Mouse (Mus musculus) stomach, embryonic 14.5 days (tissue): ENCODE results near the gene Bpifc. TPM values are rescaled to one million over a fixed set of nuclear protein-coding genes. Genes with fewer than 3 reads are reported as not detected.

ENCODE experiments used
- ATAC-seq: fragments of 200-750 bp; cut with Nextera tagmentation; 2 replicates; pipeline ENCODE4 v1.8.0; 2017; ENCODE audit warnings: low read depth, moderate TSS enrichment; ENCODE audit not compliant: insufficient number of reproducible peaks, insufficient read depth, low FRiP score
- H3K27ac ChIP-seq: fragments of 300-500 bp; sonication (generic); 2 replicates; pipeline ENCODE4 v1.5.1; 2014; ENCODE audit warnings: mild to moderate bottlenecking, low read length, moderate library complexity, mixed read lengths
- H3K27me3 ChIP-seq: fragments of 300-500 bp; sonication (generic); 2 replicates; pipeline ENCODE4 v1.6.1; 2014; ENCODE audit warnings: low read length, control low read depth, mixed read lengths; ENCODE audit not compliant: control insufficient read depth, insufficient read depth
- H3K36me3 ChIP-seq: fragments of 300-500 bp; sonication (generic); 2 replicates; pipeline ENCODE4 v1.6.1; 2014; ENCODE audit warnings: mild to moderate bottlenecking, control low read depth, low read length, moderate library complexity, mixed read lengths; ENCODE audit not compliant: control insufficient read depth, insufficient read depth
- H3K4me1 ChIP-seq: fragments of 300-500 bp; sonication (generic); 2 replicates; pipeline ENCODE4 v1.6.1; 2014; ENCODE audit warnings: low read length, control low read depth, mixed read lengths; ENCODE audit not compliant: control insufficient read depth, insufficient read depth
- H3K4me2 ChIP-seq: fragments of 300-500 bp; sonication (generic); replicated peaks from 2 replicates; pipeline ENCODE4 v1.6.1; 2014; ENCODE audit warnings: low read depth, low read length, control low read depth
- H3K4me3 ChIP-seq: fragments of 300-500 bp; sonication (generic); 2 replicates; pipeline ENCODE4 v1.5.1; 2014; ENCODE audit warnings: low read depth, low read length, control low read depth
- H3K9ac ChIP-seq: fragments of 300-500 bp; sonication (generic); replicated peaks from 2 replicates; pipeline ENCODE4 v1.6.1; 2014; ENCODE audit warnings: low read depth, mild to moderate bottlenecking, control low read depth, low read length, moderate library complexity, mixed read lengths
- H3K9me3 ChIP-seq: fragments of 300-500 bp; sonication (generic); 2 replicates; pipeline ENCODE4 v1.6.1; 2016; ENCODE audit warnings: low read depth, low read length, control low read depth; ENCODE audit not compliant: control insufficient read depth
- WGBS: fragments of 180-500 bp; shearing (Covaris S2); extraction: QIAGEN DNeasy Blood & Tissue Kit; methylation state at CpG from one replicate; pipeline ENCODE4 v1.1.7; 2014; 5-methylcytosine and 5-hydroxymethylcytosine counted together
- polyA plus RNA-seq: library from polyadenylated mRNA; unstranded; fragments of >200 nt; fragmentation: Nextera tagmentation; extraction: Ambion mirVana; gene quantifications from 2 replicates; pipeline ENCODE4 v1.2.1, GENCODE M21; 2014

Gene Bpifc
- polyA plus RNA-seq, 1 experiment from 2014 or later = 0.23 TPM

DNA sequence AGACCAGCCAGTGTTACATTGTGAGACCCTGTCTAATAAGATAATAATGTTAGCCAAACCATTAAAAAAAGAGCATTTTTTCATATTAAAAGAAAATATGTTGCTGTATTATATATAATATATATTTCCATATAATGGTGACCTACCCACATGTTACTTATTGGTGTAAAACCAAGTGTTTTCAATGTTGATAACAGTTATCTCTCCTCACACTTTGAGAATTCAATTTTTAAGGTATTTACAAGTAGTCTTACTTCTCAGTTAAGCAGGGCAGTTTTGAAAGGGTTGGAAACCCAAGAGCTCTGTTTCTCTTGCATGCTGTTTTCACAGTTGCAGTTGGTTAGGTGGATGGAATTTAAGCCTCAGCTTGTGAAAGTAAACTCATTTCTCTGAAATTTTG, 11.5 kb upstream of the Bpifc start:
- no peaks in the 10 kb centered on the region for H3K36me3 ChIP-seq
- no peak overlapping the region for H3K27ac ChIP-seq
- ATAC-seq = no peak
- no peaks in the 10 kb centered on the region for H3K4me1 ChIP-seq
- no peaks in the 10 kb centered on the region for H3K9me3 ChIP-seq
- peak overlapping the region; percentile 66 for H3K4me2 ChIP-seq
- no peak overlapping the region; the same call in 1 of the 2 replicates for H3K4me3 ChIP-seq
- H3K9ac ChIP-seq = no peak overlapping the region
- H3K27me3 ChIP-seq = no peaks in the 10 kb centered on the region

DNA sequence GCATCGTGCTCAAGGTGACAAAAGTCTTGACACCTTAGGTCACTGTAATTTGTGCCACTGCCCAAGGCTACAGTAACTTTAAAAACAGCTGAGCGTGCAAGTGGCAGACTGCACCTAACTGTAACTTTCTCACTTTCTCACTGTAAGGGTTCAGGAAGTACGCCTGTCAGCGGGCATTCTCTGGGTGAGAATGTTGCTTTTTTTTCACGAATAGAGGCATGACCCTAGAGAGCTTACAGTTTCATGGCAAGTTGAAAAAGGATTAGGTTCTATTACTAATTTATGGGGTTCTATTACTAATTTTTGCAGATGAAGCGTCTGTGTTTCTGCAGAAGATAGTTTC, 10.8 kb upstream of the Bpifc start:
- Histone ChIP-seq H3K27me3 (no peaks in the 10 kb centered on the region), H3K4me2 (peak overlapping the region; percentile 66), H3K36me3 (no peaks in the 10 kb centered on the region), H3K9me3 (no peaks in the 10 kb centered on the region), H3K4me1 (no peaks in the 10 kb centered on the region), H3K4me3 (peak overlapping the region; percentile 87), H3K9ac (peak overlapping the region; percentile 84), H3K27ac (no peak overlapping the region; the same call in 1 of the 2 replicates)
- 7% methylated on average over 6 of the region's 6 CpGs for WGBS
- ATAC-seq = no peak

DNA sequence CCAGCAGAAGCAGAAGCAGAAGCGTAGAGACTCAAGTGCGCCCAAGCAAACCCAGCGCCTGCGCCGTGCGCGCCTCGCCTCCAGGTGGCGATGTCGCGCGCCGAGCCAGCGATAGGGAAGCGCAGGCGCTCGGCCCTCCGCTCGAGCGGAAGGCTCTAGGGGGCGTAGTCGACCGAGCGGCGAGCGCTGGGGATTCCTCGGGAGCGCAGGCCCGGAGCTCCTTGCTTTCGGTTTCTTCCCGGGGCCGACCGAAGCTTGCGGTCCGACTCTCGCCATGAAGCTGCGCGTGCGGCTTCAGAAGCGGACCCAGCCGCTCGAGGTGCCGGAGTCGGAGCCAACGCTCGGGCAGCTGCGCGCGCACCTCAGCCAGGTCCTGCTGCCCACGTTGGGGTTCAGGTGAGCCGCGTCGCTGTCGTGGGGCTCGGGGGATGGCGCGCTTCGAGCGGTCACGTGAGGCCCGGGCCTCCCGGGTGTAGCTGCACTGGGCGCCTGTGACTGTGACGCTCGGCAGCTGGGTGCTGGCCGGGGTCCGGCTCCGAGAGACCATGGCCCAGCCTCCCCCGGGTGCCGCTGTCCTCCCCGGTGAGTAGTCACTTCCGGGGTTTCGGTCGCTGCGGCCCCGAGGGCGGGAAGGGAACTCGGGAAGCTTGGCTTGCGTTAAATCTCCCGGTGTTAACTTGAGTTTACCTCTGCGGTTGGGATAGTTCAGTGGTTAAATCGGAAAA, 10.2 kb upstream of the Bpifc start, which contains the start of gene Fbxo7:
TSS of gene Fbxo7 (plus strand) at position 224 of the 725 bp plus-strand sequence.
- Histone ChIP-seq H3K4me3 (peak within 1 kb of the TSS; percentile 87), H3K9me3 (no peaks in the 10 kb centered on the region), H3K27ac (peak within 1 kb of the TSS; percentile 84), H3K9ac (peak within 1 kb of the TSS; percentile 84), H3K27me3 (no peaks in the 10 kb centered on the region), H3K36me3 (no peaks in the 10 kb centered on the region), H3K4me1 (no peaks in the 10 kb centered on the region), H3K4me2 (peak within 1 kb of the TSS; percentile 66)
- WGBS = under 1% methylated on average over 79 of the region's 82 CpGs
- peak; percentile 96 for ATAC-seq

DNA sequence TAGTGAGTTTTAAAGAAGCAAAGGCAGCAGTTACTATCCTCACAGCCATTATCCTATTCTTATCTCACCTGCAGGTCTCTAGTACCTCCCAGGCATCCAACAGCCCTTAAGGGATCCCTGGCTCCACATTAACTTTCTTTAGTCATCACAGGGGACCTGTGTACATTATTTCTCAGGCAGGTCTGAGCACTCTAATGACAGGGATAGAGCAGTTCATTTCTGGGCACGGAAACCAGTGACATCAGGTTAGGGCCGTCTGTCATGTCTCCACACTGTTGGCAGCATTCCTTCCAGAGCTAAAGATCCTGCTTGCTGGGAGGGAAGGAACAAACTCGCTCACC, 9.7 kb upstream of the Bpifc start:
- H3K27me3 ChIP-seq = no peaks in the 10 kb centered on the region
- no peaks in the 10 kb centered on the region for H3K4me1 ChIP-seq
- peak overlapping the region; percentile 66 for H3K4me2 ChIP-seq
- peak; percentile 30 for ATAC-seq
- WGBS = 0% methylated on average over 3 of the region's 3 CpGs
- no peaks in the 10 kb centered on the region for H3K9me3 ChIP-seq
- no peak overlapping the region for H3K9ac ChIP-seq
- peak overlapping the region; percentile 87 for H3K4me3 ChIP-seq
- H3K27ac ChIP-seq = no peak overlapping the region
- H3K36me3 ChIP-seq = no peaks in the 10 kb centered on the region

DNA sequence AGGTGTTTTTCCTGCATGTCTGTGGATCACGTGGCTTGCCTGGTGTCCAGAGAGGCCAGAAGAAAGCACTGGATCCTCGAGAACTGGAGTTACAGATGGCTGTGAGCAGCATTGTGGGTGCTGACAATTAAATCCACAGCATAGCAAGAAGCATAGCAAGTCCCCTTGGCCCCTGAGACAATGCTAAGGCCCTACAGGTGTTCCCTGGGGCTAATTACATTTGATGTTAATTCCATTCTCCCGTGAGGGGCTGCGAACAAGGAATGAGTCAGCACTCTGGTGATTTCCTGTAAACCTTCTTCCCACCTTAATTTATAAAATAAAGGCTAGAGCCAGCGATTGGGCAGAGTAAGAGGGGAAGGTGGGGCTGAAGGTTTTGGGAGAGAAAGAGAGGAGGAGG, 7.1 kb upstream of the Bpifc start:
- ATAC-seq = no peak
- 35% methylated on average over 5 of the region's 5 CpGs for WGBS
- Histone ChIP-seq H3K9me3 (no peaks in the 10 kb centered on the region), H3K36me3 (no peaks in the 10 kb centered on the region), H3K27ac (no peak overlapping the region), H3K4me3 (no peak overlapping the region), H3K27me3 (no peaks in the 10 kb centered on the region), H3K9ac (no peak overlapping the region), H3K4me2 (no peak overlapping the region), H3K4me1 (no peaks in the 10 kb centered on the region)

DNA sequence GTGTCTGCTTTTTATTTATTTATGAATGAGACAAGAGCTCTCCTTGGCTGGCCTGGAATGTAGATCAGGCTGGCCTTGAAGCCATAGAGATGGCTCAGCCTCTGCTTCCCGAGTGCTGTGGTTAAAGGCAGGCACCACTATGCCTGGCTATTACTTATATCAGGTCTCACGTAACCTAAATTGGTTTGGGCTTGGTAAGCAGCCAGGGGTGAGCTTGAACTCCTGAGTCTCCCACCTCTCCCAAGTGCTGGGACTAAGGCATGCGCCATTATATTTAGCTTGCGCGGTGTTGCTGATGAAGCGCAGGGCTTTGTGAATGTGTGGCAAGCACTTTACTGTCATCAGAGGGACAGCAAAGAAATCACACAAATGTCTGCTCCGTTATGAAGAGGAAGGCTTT, 6.1 kb upstream of the Bpifc start:
- no peak overlapping the region for H3K4me3 ChIP-seq
- H3K36me3 ChIP-seq = no peaks in the 10 kb centered on the region
- no peak for ATAC-seq
- 87% methylated on average over 7 of the region's 7 CpGs for WGBS
- H3K27ac ChIP-seq = no peak overlapping the region
- H3K4me2 ChIP-seq = no peak overlapping the region
- H3K9ac ChIP-seq = no peak overlapping the region
- no peaks in the 10 kb centered on the region for H3K4me1 ChIP-seq
- H3K9me3 ChIP-seq = no peaks in the 10 kb centered on the region
- no peaks in the 10 kb centered on the region for H3K27me3 ChIP-seq

DNA sequence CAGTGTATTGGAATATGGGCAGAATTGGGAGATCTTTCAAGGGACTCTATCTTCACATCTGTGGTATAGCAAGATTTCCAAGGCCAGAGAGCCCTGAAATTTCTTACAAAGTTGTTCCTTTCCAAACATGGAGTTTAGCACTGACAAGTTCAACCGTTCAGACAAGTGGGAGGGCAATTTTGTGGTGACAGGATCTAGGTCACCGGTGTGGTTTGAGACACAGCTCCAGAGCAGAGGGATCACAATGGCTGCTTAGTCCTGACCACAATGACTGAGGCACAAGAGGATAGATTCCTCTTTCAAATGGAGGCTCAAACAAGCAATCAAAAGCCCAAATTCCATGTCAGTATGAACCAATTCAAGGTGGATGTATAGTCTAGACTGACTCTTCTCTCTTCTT, 523 bp downstream of the Bpifc start:
- no peaks in the 10 kb centered on the region for H3K4me1 ChIP-seq
- H3K4me2 ChIP-seq = no peak overlapping the region
- H3K27ac ChIP-seq = no peak overlapping the region
- H3K9me3 ChIP-seq = no peaks in the 10 kb centered on the region
- no peaks in the 10 kb centered on the region for H3K36me3 ChIP-seq
- H3K4me3 ChIP-seq = no peak overlapping the region
- 62% methylated on average over 2 of the region's 2 CpGs for WGBS
- H3K9ac ChIP-seq = no peak overlapping the region
- H3K27me3 ChIP-seq = no peaks in the 10 kb centered on the region
- no peak for ATAC-seq

DNA sequence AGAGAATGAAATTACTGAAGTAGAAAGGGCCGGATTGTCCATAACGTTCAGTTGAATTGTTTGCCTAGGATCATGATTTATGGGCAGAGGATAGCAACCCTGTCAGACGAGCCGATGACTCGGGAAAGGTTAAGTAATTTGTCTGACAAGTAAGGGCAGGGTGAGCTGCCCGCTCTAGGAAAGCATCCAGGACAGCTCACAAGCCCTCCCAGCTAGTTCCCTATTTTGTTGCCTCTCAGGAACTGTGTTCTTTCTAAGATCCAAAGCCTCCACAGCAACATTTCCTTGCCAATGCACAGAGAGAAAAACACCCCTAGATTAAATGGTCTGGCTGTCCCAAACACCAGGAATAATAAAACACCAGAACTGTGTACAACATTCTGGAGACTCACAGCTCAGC, 1.1 kb downstream of the Bpifc start:
- Histone ChIP-seq H3K9me3 (no peaks in the 10 kb centered on the region), H3K4me3 (no peak overlapping the region), H3K27ac (no peak overlapping the region), H3K27me3 (no peaks in the 10 kb centered on the region), H3K4me1 (no peaks in the 10 kb centered on the region), H3K36me3 (no peaks in the 10 kb centered on the region), H3K4me2 (no peak overlapping the region), H3K9ac (no peak overlapping the region)
- WGBS = 5% methylated on average over 6 of the region's 6 CpGs
- ATAC-seq = no peak

DNA sequence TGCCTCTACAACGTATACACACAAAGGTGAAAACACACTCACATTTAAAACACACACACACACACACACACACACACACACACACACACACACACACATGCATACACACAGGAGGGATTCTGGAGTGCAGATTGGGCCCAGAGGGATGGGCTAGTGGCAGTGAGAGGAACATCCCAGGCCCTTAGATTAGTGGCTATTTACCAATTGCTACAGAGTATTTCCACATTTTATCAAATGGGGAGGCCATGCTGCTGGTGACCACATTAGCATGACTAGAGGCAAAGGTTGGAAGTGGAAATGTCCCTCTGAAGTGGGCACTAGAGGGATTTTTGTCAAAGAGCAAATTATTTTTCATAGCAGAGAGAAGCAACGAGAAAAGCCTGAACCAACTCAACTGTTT, 2.0 kb downstream of the Bpifc start:
- WGBS = 76% methylated on average over 2 of the region's 2 CpGs
- ATAC-seq = no peak

More for the DNA sequence above, 2.0 kb downstream of the Bpifc start:
- Histone ChIP-seq H3K4me3 (no peak overlapping the region), H3K27me3 (no peaks in the 10 kb centered on the region), H3K4me1 (no peaks in the 10 kb centered on the region), H3K9me3 (no peaks in the 10 kb centered on the region), H3K36me3 (no peaks in the 10 kb centered on the region), H3K27ac (no peak overlapping the region), H3K9ac (no peak overlapping the region), H3K4me2 (no peak overlapping the region)
